Mouse (Mus musculus): ENCODE results near the gene Fscn3. TPM values are rescaled to one million over a fixed set of nuclear protein-coding genes. Genes with fewer than 3 reads are reported as not detected.

Fscn3 gene
- polyA plus RNA-seq, 1 experiment = not detected

DNA sequence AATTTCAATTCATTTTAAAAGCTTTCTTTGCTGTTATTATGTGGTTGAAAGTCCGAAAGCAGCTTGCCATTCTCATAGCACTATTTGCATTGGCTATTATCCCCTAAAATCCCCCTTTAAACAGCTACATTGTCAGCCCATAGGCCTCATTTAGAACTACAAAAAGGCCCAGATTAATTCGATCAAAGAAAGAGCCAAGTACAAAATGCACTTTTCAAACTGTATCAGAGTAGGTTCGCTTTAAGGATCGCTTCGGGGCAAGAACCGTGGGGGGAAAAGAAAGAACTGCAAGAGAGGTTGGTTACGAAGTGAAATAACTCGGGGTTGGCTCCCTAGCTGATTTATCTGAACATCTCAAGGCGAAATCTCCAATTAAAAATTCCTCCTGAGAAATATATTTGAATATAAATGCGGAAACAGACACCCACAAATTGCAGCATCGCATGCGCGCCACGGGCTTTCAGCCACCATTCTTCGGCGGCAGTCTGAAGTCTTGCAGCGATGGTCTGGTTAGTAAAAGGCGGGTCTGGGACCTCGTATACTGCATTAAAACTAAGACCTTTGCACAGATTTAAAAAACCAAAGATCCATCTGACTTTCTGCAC lies 30.6 kb upstream of the Fscn3 start:
- TF ChIP-seq CTCF (IDR thresholded peaks at IDR 0.05; ENCODE audit: low read depth, low read length) (no peak), EP300 (IDR thresholded peaks at IDR 0.05; ENCODE audit: insufficient read depth, low read depth, low read length) (no peak), POLR2A (IDR thresholded peaks at IDR 0.05; ENCODE audit: insufficient read depth, low read length) (no peak)
- no peaks in the 10 kb centered on the region for H3K4me1 ChIP-seq (ENCODE audit: control insufficient read depth, insufficient read depth, low read length)
- no peaks in the 10 kb centered on the region for H3K36me3 ChIP-seq (ENCODE audit: control insufficient read depth, insufficient read depth, low read length, poor library complexity, severe bottlenecking)
- H3K9me3 ChIP-seq (replicated peaks; ENCODE audit: control insufficient read depth, insufficient read depth, low read length, poor library complexity, severe bottlenecking) = no peaks in the 10 kb centered on the region
- peaks cover 12% of the 10 kb centered on the region for H3K27me3 ChIP-seq (ENCODE audit: control insufficient read depth, insufficient read depth, low read length, poor library complexity, severe bottlenecking)
- H3K27ac ChIP-seq (ENCODE audit: insufficient read depth, low read length) = no peak overlapping the region
- H3K9ac ChIP-seq (ENCODE audit: low read depth, poor library complexity, severe bottlenecking) = no peak overlapping the region; the same call in 1 of the 2 replicates
- no peak overlapping the region for H3K4me3 ChIP-seq (ENCODE audit: low read depth, low read length)

DNA sequence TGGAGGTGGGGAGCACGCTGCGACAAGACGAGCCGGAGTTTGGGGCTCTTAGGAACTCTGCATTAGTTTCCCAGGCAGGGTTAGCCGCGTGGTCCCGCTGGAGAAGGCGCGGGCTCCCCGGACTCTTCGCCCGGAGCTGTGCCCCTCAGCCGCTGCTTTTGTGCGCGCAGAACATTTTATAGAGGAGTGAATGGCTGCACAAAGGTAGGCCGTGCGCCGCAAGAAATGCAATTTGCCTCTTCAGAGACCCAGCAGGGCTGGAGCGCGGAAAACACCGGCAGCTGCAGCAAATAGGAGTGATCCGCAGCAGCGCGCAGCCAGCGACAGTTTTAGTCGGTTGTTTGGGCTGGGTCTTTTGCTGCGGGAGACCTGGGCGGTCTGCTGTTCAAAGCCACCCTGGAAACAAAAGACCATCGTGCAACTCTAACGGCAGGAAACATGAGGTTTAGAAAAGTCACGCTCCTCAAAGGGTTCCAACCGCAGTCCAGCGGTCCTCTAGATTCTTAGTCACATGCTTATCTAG lies 29.8 kb upstream of the Fscn3 start, which contains the start of gene Zfp800:
Zfp800 (minus strand) TSS at position 325 of the 523 bp plus-strand sequence.
- Histone ChIP-seq H3K4me3 (ENCODE audit: low read depth, low read length) (peak within 1 kb of the TSS; percentile 48), H3K27ac (ENCODE audit: insufficient read depth, low read length) (no peak within 1 kb of the TSS), H3K36me3 (ENCODE audit: control insufficient read depth, insufficient read depth, low read length, poor library complexity, severe bottlenecking) (no peaks in the 10 kb centered on the region), H3K9me3 (replicated peaks; ENCODE audit: control insufficient read depth, insufficient read depth, low read length, poor library complexity, severe bottlenecking) (no peaks in the 10 kb centered on the region), H3K27me3 (ENCODE audit: control insufficient read depth, insufficient read depth, low read length, poor library complexity, severe bottlenecking) (peaks cover 12% of the 10 kb centered on the region), H3K9ac (ENCODE audit: low read depth, poor library complexity, severe bottlenecking) (peak within 1 kb of the TSS; percentile 50), H3K4me1 (ENCODE audit: control insufficient read depth, insufficient read depth, low read length) (no peaks in the 10 kb centered on the region)
- TF ChIP-seq CTCF (IDR thresholded peaks at IDR 0.05; ENCODE audit: low read depth, low read length) = no peak
- no peak for TF ChIP-seq POLR2A (IDR thresholded peaks at IDR 0.05; ENCODE audit: insufficient read depth, low read length)
- TF ChIP-seq EP300 (IDR thresholded peaks at IDR 0.05; ENCODE audit: insufficient read depth, low read depth, low read length) = no peak

DNA sequence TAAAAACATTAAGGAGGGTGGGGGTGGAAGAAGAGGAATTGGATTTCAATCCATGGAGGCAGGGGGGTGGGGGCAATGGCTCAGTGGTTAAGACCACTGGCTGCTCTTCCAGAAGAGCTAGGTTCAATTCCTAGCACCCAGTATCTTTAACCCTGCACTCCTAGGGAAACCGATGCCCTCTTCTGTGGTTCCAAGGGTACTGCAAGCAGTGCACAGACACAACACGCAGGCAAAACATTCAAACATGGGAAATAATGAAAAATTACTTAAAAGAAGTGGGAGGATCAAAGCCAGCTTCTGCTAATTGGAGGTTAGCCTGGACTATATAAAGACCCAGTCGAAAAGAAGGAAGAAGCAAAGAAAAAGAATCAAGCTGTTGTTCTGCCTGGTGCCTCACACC lies 28.9 kb upstream of the Fscn3 start:
- H3K9ac ChIP-seq (ENCODE audit: low read depth, poor library complexity, severe bottlenecking) = no peak overlapping the region
- no peak overlapping the region for H3K4me3 ChIP-seq (ENCODE audit: low read depth, low read length)
- TF ChIP-seq POLR2A (IDR thresholded peaks at IDR 0.05; ENCODE audit: insufficient read depth, low read length) = no peak
- TF ChIP-seq CTCF (IDR thresholded peaks at IDR 0.05; ENCODE audit: low read depth, low read length) = peak; percentile 29
- no peak for TF ChIP-seq EP300 (IDR thresholded peaks at IDR 0.05; ENCODE audit: insufficient read depth, low read depth, low read length)
- H3K27me3 ChIP-seq (ENCODE audit: control insufficient read depth, insufficient read depth, low read length, poor library complexity, severe bottlenecking) = peaks cover 12% of the 10 kb centered on the region
- no peaks in the 10 kb centered on the region for H3K36me3 ChIP-seq (ENCODE audit: control insufficient read depth, insufficient read depth, low read length, poor library complexity, severe bottlenecking)
- H3K27ac ChIP-seq (ENCODE audit: insufficient read depth, low read length) = no peak overlapping the region
- no peaks in the 10 kb centered on the region for H3K4me1 ChIP-seq (ENCODE audit: control insufficient read depth, insufficient read depth, low read length)
- H3K9me3 ChIP-seq (replicated peaks; ENCODE audit: control insufficient read depth, insufficient read depth, low read length, poor library complexity, severe bottlenecking) = peaks cover 2% of the 10 kb centered on the region; the same call in 1 of the 2 replicates

DNA sequence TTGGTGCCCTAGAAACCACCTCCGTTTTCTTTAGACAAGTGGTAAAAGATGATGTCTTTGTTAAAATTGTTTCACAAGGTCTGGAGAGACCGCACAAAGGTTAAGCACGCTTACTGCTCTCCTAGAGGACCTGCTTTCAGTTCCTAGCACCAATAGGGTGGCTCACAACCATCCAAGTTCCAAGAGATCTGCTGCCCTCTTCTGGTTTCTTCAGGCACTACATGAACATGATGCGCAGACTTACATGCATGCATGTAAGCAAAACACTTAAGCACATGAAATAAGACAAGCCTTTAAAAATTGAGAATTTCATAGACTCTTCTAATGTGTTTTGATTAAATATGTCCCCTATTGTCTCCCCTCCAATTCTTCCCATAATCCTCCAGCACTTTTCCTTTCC lies 27.8 kb upstream of the Fscn3 start:
- Histone ChIP-seq H3K9me3 (replicated peaks; ENCODE audit: control insufficient read depth, insufficient read depth, low read length, poor library complexity, severe bottlenecking) (peaks cover 11% of the 10 kb centered on the region), H3K27ac (ENCODE audit: insufficient read depth, low read length) (no peak overlapping the region), H3K4me1 (ENCODE audit: control insufficient read depth, insufficient read depth, low read length) (no peaks in the 10 kb centered on the region), H3K27me3 (ENCODE audit: control insufficient read depth, insufficient read depth, low read length, poor library complexity, severe bottlenecking) (peaks cover 12% of the 10 kb centered on the region), H3K4me3 (ENCODE audit: low read depth, low read length) (no peak overlapping the region), H3K9ac (ENCODE audit: low read depth, poor library complexity, severe bottlenecking) (no peak overlapping the region), H3K36me3 (ENCODE audit: control insufficient read depth, insufficient read depth, low read length, poor library complexity, severe bottlenecking) (no peaks in the 10 kb centered on the region)
- TF ChIP-seq EP300 (IDR thresholded peaks at IDR 0.05; ENCODE audit: insufficient read depth, low read depth, low read length) (no peak), CTCF (IDR thresholded peaks at IDR 0.05; ENCODE audit: low read depth, low read length) (peak; percentile 9), POLR2A (IDR thresholded peaks at IDR 0.05; ENCODE audit: insufficient read depth, low read length) (no peak)

DNA sequence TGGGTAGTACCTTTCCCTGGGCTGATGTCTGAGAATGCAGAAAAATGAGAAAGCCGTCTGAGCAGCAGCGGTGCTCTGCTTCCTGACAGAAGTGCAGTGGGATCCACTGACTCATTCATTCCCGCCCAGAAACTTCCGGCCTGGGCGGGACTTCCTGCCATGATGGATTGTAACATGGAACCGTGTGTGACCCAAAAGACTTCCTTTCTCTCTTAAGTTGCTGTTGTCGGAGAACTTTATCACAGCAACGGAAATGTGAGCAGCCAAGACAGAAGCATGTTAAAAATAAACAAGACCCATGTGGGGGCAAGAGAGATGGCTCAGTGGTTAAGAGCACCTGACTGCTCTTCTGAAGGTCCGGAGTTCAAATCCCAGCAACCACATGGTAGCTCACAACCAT lies 17.5 kb upstream of the Fscn3 start:
- H3K4me3 ChIP-seq (ENCODE audit: low read depth, low read length) = no peak overlapping the region
- H3K27me3 ChIP-seq (ENCODE audit: control insufficient read depth, insufficient read depth, low read length, poor library complexity, severe bottlenecking) = no peaks in the 10 kb centered on the region

DNA sequence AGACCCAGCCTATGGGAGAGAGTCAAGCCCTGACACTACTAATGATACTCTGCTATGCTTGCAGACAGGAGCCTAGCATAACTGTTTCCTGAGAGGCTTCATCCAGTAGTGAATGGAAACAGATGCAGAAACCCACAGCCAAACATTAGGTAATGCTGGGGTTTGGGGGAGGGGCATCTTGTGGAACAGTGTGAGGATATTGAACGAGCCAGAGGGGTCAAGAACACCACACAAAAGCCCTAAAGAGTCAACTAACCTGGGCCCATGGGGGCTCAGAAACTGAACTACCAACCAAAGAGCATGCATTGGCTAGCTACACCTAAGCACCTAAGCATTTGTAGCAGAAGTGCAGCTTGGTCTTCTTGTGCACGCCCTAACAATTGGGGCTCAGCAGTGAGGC lies 16.4 kb upstream of the Fscn3 start:
- no peak overlapping the region for H3K27ac ChIP-seq (ENCODE audit: insufficient read depth, low read length)
- no peaks in the 10 kb centered on the region for H3K9me3 ChIP-seq (replicated peaks; ENCODE audit: control insufficient read depth, insufficient read depth, low read length, poor library complexity, severe bottlenecking)
- no peaks in the 10 kb centered on the region for H3K36me3 ChIP-seq (ENCODE audit: control insufficient read depth, insufficient read depth, low read length, poor library complexity, severe bottlenecking)
- no peak overlapping the region for H3K9ac ChIP-seq (ENCODE audit: low read depth, poor library complexity, severe bottlenecking)
- no peak overlapping the region for H3K4me3 ChIP-seq (ENCODE audit: low read depth, low read length)
- H3K27me3 ChIP-seq (ENCODE audit: control insufficient read depth, insufficient read depth, low read length, poor library complexity, severe bottlenecking) = no peaks in the 10 kb centered on the region
- H3K4me1 ChIP-seq (ENCODE audit: control insufficient read depth, insufficient read depth, low read length) = no peaks in the 10 kb centered on the region
- no peak for TF ChIP-seq POLR2A (IDR thresholded peaks at IDR 0.05; ENCODE audit: insufficient read depth, low read length)
- no peak for TF ChIP-seq EP300 (IDR thresholded peaks at IDR 0.05; ENCODE audit: insufficient read depth, low read depth, low read length)
- TF ChIP-seq CTCF (IDR thresholded peaks at IDR 0.05; ENCODE audit: low read depth, low read length) = no peak

More for the DNA sequence above, 17.5 kb upstream of the Fscn3 start:
- Histone ChIP-seq H3K9ac (ENCODE audit: low read depth, poor library complexity, severe bottlenecking) (no peak overlapping the region), H3K36me3 (ENCODE audit: control insufficient read depth, insufficient read depth, low read length, poor library complexity, severe bottlenecking) (no peaks in the 10 kb centered on the region), H3K27ac (ENCODE audit: insufficient read depth, low read length) (no peak overlapping the region), H3K4me1 (ENCODE audit: control insufficient read depth, insufficient read depth, low read length) (no peaks in the 10 kb centered on the region), H3K9me3 (replicated peaks; ENCODE audit: control insufficient read depth, insufficient read depth, low read length, poor library complexity, severe bottlenecking) (no peaks in the 10 kb centered on the region)
- TF ChIP-seq CTCF (IDR thresholded peaks at IDR 0.05; ENCODE audit: low read depth, low read length) (no peak), EP300 (IDR thresholded peaks at IDR 0.05; ENCODE audit: insufficient read depth, low read depth, low read length) (no peak), POLR2A (IDR thresholded peaks at IDR 0.05; ENCODE audit: insufficient read depth, low read length) (no peak)
